Mouse (Mus musculus) erythroblast, embryonic 14.5 days (primary cell): ENCODE measurements at regions not wholly inside any gene's neighbourhood (a gene's known extent, or its start where the extent isn't known, plus 50 kb on each side); places are given as distances from the start of the nearest gene placed in this dataset.

Experiments
- GATA1 ChIP-seq: IDR thresholded peaks from 2 replicates; pipeline ENCODE4 v1.6.1; 2012; ENCODE audit warnings: low read length, inconsistent platforms, mixed read lengths
- TAL1 ChIP-seq: IDR thresholded peaks from 3 replicates; pipeline ENCODE4 v1.6.1; 2012; ENCODE audit warnings: low read length, inconsistent platforms, mixed read lengths

DNA sequence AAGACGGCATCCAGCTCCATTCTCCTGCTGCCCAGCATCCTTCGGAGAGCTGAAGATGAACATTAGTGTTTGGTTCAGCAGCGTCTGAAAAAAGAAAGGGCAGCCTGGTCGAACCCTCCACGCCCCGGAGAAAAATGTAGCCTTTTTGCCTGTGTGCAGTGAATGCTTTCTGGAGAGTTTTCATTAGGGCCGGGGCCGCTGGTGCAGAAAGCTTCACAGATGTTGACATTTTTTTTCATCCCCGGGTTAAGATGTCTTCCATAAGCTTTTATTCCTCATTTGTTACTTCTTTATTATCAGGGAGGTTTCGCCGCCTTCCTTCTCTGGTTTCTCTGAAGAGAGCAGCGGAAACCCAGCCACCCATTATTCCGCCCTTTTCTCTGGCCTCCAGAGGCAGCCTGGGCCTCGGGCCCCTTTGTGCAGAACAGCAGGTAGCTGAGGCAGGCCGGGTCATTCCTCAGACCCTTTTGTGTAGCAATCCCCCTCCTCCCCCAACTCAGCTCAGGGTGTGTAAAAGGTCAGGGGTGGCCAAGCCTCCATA is 61.4 kb downstream of the Cpn2 start:
- no peak for TF ChIP-seq GATA1
- no peak for TF ChIP-seq TAL1
